Mouse (Mus musculus) MEL (cell line): ENCODE data around the gene Rab31. TPM values are rescaled to one million over a fixed set of nuclear protein-coding genes. Genes with fewer than 3 reads are reported as not detected.

Experiments used
- DNase-seq: peaks from one replicate; pipeline ENCODE4 v3.0.0; 2011; ENCODE audit warnings: low read depth, low spot score
- H3K27ac ChIP-seq: 2 replicates; pipeline ENCODE4 v1.5.1; 2012; ENCODE audit warnings: low read depth, mild to moderate bottlenecking, control low read depth, low read length, moderate library complexity; ENCODE audit not compliant: control insufficient read depth
- H3K27me3 ChIP-seq, 2 experiments: fragments of 150-350 bp in 1 of 2; sonication (generic) in 1 of 2; 2 replicates each; pipeline ENCODE4 v1.6.1; 2012; ENCODE audit warnings: low read length in 2 of 2, mild to moderate bottlenecking in 2 of 2, improper control_type of control experiment in 1 of 2, moderate library complexity in 1 of 2; ENCODE audit not compliant: insufficient read depth in 2 of 2, control insufficient read depth in 1 of 2
- H3K36me3 ChIP-seq, 2 experiments: 2 replicates each; pipeline ENCODE4 v1.6.1; 2012 to 2014; ENCODE audit warnings: low read length in 2 of 2, improper control_type of control experiment in 1 of 2, inconsistent platforms in 1 of 2, mild to moderate bottlenecking in 1 of 2; ENCODE audit not compliant: insufficient read depth in 2 of 2, control insufficient read depth in 1 of 2
- H3K4me1 ChIP-seq, 2 experiments: fragments of 150-350 bp in 1 of 2; sonication (generic) in 1 of 2; 2 replicates each; pipeline ENCODE4 v1.6.1; 2012; ENCODE audit warnings: low read length in 2 of 2, improper control_type of control experiment in 1 of 2, mild to moderate bottlenecking in 1 of 2; ENCODE audit not compliant: insufficient read depth in 2 of 2, control insufficient read depth in 1 of 2
- H3K4me3 ChIP-seq, 2 experiments: fragments of 150-350 bp in 1 of 2; sonication (generic) in 1 of 2; 2 replicates each; pipeline ENCODE4 v1.5.1; 2012; ENCODE audit warnings: low read depth in 2 of 2, low read length in 2 of 2, mild to moderate bottlenecking in 2 of 2, moderate library complexity in 2 of 2, control low read depth in 1 of 2, improper control_type of control experiment in 1 of 2; ENCODE audit not compliant: control insufficient read depth in 1 of 2, insufficient read depth in 1 of 2
- H3K79me2 ChIP-seq: 2 replicates; pipeline ENCODE4 v1.6.1; 2012; ENCODE audit warnings: mild to moderate bottlenecking, low read length, moderate library complexity; ENCODE audit not compliant: control insufficient read depth, poor library complexity, insufficient read depth
- H3K9ac ChIP-seq: 2 replicates; pipeline ENCODE4 v1.6.1; 2012; ENCODE audit warnings: low read depth, mild to moderate bottlenecking, control low read depth, low read length, moderate library complexity; ENCODE audit not compliant: control insufficient read depth, poor library complexity, severe bottlenecking
- H3K9me3 ChIP-seq: fragments of 150-350 bp; sonication (generic); replicated peaks from 2 replicates; pipeline ENCODE4 v1.6.1; 2012; ENCODE audit warnings: mild to moderate bottlenecking, low read length, improper control_type of control experiment, moderate library complexity; ENCODE audit not compliant: insufficient read depth
- CHD1 ChIP-seq: IDR thresholded peaks from 2 replicates; pipeline ENCODE4 v1.6.1; 2012; ENCODE audit warnings: low read depth, mild to moderate bottlenecking, inconsistent platforms, low read length, improper control_type of control experiment
- CTCF ChIP-seq, 3 experiments: IDR thresholded peaks in 2 of 3; conservative IDR thresholded peaks in 1 of 3; 2 replicates each; pipeline ENCODE4 v1.5.1; 2011 to 2012; ENCODE audit warnings: low read length in 3 of 3, low read depth in 2 of 3, mild to moderate bottlenecking in 2 of 3, improper control_type of control experiment in 1 of 3, inconsistent platforms in 1 of 3, mixed read lengths in 1 of 3, moderate library complexity in 1 of 3; ENCODE audit not compliant: control insufficient read depth in 1 of 3, insufficient read depth in 1 of 3, poor library complexity in 1 of 3, severe bottlenecking in 1 of 3
- E2F4 ChIP-seq: IDR thresholded peaks from 2 replicates; pipeline ENCODE4 v1.6.1; 2011; ENCODE audit warnings: low read depth, low read length, improper control_type of control experiment, borderline replicate concordance
- GABPA ChIP-seq: IDR thresholded peaks from 2 replicates; pipeline ENCODE4 v1.6.1; 2012; ENCODE audit warnings: low read depth, mild to moderate bottlenecking, inconsistent platforms, low read length, improper control_type of control experiment, moderate library complexity
- GATA1 ChIP-seq: IDR thresholded peaks from 2 replicates; pipeline ENCODE4 v1.6.1; 2011; ENCODE audit warnings: low read depth, low read length, improper control_type of control experiment
- KAT2A ChIP-seq: conservative IDR thresholded peaks from 2 replicates; pipeline ENCODE4 v1.6.1; 2012; ENCODE audit warnings: low read depth, low read length, improper control_type of control experiment, inconsistent platforms
- MAFK ChIP-seq: IDR thresholded peaks from 2 replicates; pipeline ENCODE4 v1.6.1; 2011; ENCODE audit warnings: low read depth, mild to moderate bottlenecking, low read length, improper control_type of control experiment, borderline replicate concordance
- MAZ ChIP-seq: IDR thresholded peaks from 2 replicates; pipeline ENCODE4 v1.6.1; 2012; ENCODE audit warnings: low read depth, mild to moderate bottlenecking, inconsistent platforms, low read length, improper control_type of control experiment
- RAD21 ChIP-seq: IDR thresholded peaks from 2 replicates; pipeline ENCODE4 v1.6.1; 2011; ENCODE audit warnings: mild to moderate bottlenecking, low read depth, low read length, improper control_type of control experiment
- TAL1 ChIP-seq: IDR thresholded peaks from 2 replicates; pipeline ENCODE4 v1.6.1; 2012; ENCODE audit warnings: mild to moderate bottlenecking, inconsistent platforms, low read length, moderate library complexity, mixed read lengths
- TCF12 ChIP-seq: IDR thresholded peaks from 2 replicates; pipeline ENCODE4 v1.6.1; 2014; ENCODE audit warnings: low read depth, mild to moderate bottlenecking, inconsistent platforms, low read length, improper control_type of control experiment, moderate library complexity
- USF1 ChIP-seq: IDR thresholded peaks from 2 replicates; pipeline ENCODE4 v1.6.1; 2014; ENCODE audit warnings: low read depth, mild to moderate bottlenecking, inconsistent platforms, low read length, improper control_type of control experiment, moderate library complexity
- ZC3H11A ChIP-seq: IDR thresholded peaks from 2 replicates; pipeline ENCODE4 v1.6.1; 2012; ENCODE audit warnings: low read depth, mild to moderate bottlenecking, inconsistent platforms, low read length, improper control_type of control experiment
- ZKSCAN1 ChIP-seq: IDR thresholded peaks from 2 replicates; pipeline ENCODE4 v1.6.1; 2012; ENCODE audit warnings: low read depth, mild to moderate bottlenecking, inconsistent platforms, low read length, improper control_type of control experiment, moderate library complexity
- ZMIZ1 ChIP-seq: IDR thresholded peaks from 2 replicates; pipeline ENCODE4 v1.6.1; 2012; ENCODE audit warnings: low read depth, mild to moderate bottlenecking, inconsistent platforms, low read length, improper control_type of control experiment, moderate library complexity
- polyA plus RNA-seq, 2 experiments: library from polyadenylated mRNA; stranded (reverse) in 1 of 2; unstranded in 1 of 2; fragments of >175 nt in 1 of 2; fragments of >200 nt in 1 of 2; gene quantifications; 2 replicates each; pipeline versions ENCODE4 v1.2.1 to v1.2.4; 2012; ENCODE audit warnings: low replicate concordance in 2 of 2, low read depth in 1 of 2; ENCODE audit not compliant: insufficient read length in 2 of 2, insufficient read depth in 1 of 2, missing spikeins in 1 of 2
- total RNA-seq: library from RNA; depleted of rRNA; stranded (reverse); fragments of 300-350 nt; gene quantifications from 2 replicates; pipeline ENCODE4 v1.2.3, GENCODE M21; 2012

The Rab31 gene
- total and polyA plus RNA-seq, 3 experiments: 23.6 to 25.7 TPM; not detected in 1

DNA sequence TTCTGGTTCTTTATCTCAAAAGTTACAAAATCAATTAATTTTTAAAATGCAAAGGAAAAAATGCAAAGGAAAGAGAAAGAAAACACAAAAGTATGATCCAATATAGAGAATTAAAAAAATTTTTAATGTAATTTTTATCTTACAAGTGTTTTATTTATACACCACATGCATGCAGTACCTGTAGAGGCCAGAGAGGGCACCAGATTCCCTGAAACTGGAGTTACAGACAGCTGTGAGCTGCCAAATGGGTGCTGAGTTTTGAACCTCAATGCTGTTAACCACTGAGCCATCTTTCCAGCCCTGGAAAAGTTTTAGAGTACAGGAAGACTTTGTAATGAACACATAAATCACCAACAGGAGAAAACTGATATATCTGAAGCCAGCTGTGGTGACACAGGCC, 22.3 kb downstream of the Rab31 start:
- 0 out of 2 replicates have a peak, but pooled peaks cover 1% of the 10 kb centered on the region for H3K79me2 ChIP-seq
- H3K27ac ChIP-seq: no peak overlapping the region
- H3K9ac ChIP-seq: no peak overlapping the region
- H3K9me3 ChIP-seq: no peaks in the 10 kb centered on the region
- H3K27me3 ChIP-seq: no peaks in the 10 kb centered on the region
- H3K4me3 ChIP-seq: no peak overlapping the region
- no peaks in the 10 kb centered on the region for H3K4me1 ChIP-seq
- no peaks in the 10 kb centered on the region for H3K36me3 ChIP-seq
- peak; percentile 52 for DNase-seq
- TF ChIP-seq CTCF (IDR thresholded peaks at IDR 0.05 in 2 of 3, conservative IDR thresholded peaks at IDR 0.05 in 1 of 3; ENCODE audit: control insufficient read depth in 1 of 3, insufficient read depth in 1 of 3, low read depth in 2 of 3, low read length in 3 of 3, poor library complexity in 1 of 3, severe bottlenecking in 1 of 3) (peak in 1 of 3 experiments; percentile 9; a peak in 2 of 6 replicates), CHD1 (no peak)

DNA sequence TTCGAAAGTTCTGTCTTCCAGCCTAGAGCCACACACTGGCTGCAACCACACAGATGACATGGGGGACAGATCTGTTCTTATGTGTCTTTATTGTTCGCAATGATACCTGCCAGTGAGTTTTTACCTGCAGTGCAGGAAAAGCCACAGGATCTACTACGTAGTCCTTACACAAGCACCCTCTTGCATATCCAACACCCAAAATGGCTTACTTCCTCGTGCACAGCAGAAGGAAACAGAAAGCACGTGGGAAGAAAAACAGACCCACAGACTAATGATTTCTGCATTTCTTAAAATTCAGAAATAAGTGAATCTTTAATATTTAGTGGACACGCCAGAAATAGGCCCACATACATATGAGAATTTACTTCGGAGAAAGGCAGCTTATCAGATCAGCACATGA, 22.7 kb downstream of the Rab31 start:
- Histone ChIP-seq H3K9ac (no peak overlapping the region), H3K36me3 (no peaks in the 10 kb centered on the region), H3K9me3 (no peaks in the 10 kb centered on the region)
- TF ChIP-seq RAD21 (no peak), USF1 (no peak), MAFK (no peak), ZC3H11A (no peak), GABPA (no peak), CHD1 (no peak)
- TF ChIP-seq, all 39 proteins: peak for 0
- no peaks in the 10 kb centered on the region for H3K27me3 ChIP-seq
- DNase-seq: no peak
- H3K4me3 ChIP-seq: no peak overlapping the region
- no peaks in the 10 kb centered on the region for H3K4me1 ChIP-seq
- 0 out of 2 replicates have a peak, but pooled peaks cover 1% of the 10 kb centered on the region for H3K79me2 ChIP-seq
- no peak overlapping the region for H3K27ac ChIP-seq

DNA sequence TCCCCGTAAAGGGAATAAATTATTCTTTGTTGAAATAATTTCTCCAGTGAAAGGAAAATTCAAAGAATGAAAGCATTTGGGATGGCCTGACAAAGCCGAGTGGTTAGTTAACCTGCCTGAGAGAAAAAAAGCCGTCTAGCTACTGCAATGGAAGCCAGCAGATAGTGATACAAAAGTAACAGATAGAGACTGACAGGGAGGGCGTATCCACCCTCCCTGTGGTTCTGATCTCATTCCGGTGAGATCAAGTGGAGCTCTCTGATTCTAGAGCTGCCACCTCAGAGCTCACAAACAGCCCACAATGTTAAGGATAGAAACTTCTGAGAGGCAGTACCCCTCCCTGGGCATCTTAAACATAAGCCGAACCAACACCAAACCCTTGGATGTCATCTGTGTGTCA, 23.6 kb downstream of the Rab31 start:
- Histone ChIP-seq H3K27me3 (no peaks in the 10 kb centered on the region), H3K4me1 (no peaks in the 10 kb centered on the region), H3K79me2 (0 out of 2 replicates have a peak, but pooled peaks cover 1% of the 10 kb centered on the region), H3K9me3 (no peaks in the 10 kb centered on the region), H3K9ac (no peak overlapping the region), H3K4me3 (no peak overlapping the region), H3K27ac (no peak overlapping the region), H3K36me3 (no peaks in the 10 kb centered on the region)
- no peak for DNase-seq
- TF ChIP-seq GATA1 (no peak), ZMIZ1 (no peak), ZC3H11A (no peak), ZKSCAN1 (no peak), MAZ (no peak), KAT2A (no peak), E2F4 (no peak), TAL1 (no peak), TCF12 (no peak)
